Mouse (Mus musculus) ES-Bruce4 (cell line): ENCODE measurements around the gene Pnpo. TPM values are rescaled to one million over a fixed set of nuclear protein-coding genes. Genes with fewer than 3 reads are reported as not detected.

ENCODE experiments used
- H3K27ac ChIP-seq: 2 replicates; pipeline ENCODE4 v1.5.1; 2012; ENCODE audit warnings: low read length, inconsistent platforms; ENCODE audit not compliant: insufficient read depth
- H3K27me3 ChIP-seq: 2 replicates; pipeline ENCODE4 v1.6.1; 2012; ENCODE audit warnings: mild to moderate bottlenecking, low read length, inconsistent platforms; ENCODE audit not compliant: control insufficient read depth, poor library complexity, insufficient read depth, severe bottlenecking
- H3K36me3 ChIP-seq: 2 replicates; pipeline ENCODE4 v1.6.1; 2012; ENCODE audit warnings: inconsistent platforms, mild to moderate bottlenecking, low read length, moderate library complexity; ENCODE audit not compliant: control insufficient read depth, poor library complexity, insufficient read depth, severe bottlenecking
- H3K4me1 ChIP-seq: one replicate; pipeline ENCODE4 v1.8.1; 2011; ENCODE audit warnings: low read length; ENCODE audit not compliant: control insufficient read depth, insufficient read depth
- H3K4me3 ChIP-seq: 2 replicates; pipeline ENCODE4 v1.5.1; 2011; ENCODE audit warnings: low read depth, mild to moderate bottlenecking, low read length
- H3K9ac ChIP-seq: 2 replicates; pipeline ENCODE4 v1.6.1; 2012; ENCODE audit warnings: low read depth, mild to moderate bottlenecking, inconsistent platforms; ENCODE audit not compliant: poor library complexity, severe bottlenecking
- H3K9me3 ChIP-seq: replicated peaks from 2 replicates; pipeline ENCODE4 v1.6.1; 2012; ENCODE audit warnings: mild to moderate bottlenecking, low read length, inconsistent platforms; ENCODE audit not compliant: control insufficient read depth, poor library complexity, insufficient read depth, severe bottlenecking
- CTCF ChIP-seq: IDR thresholded peaks from one replicate; pipeline ENCODE4 v1.8.1; 2011; ENCODE audit warnings: low read depth, low read length
- EP300 ChIP-seq: IDR thresholded peaks from 2 replicates; pipeline ENCODE4 v1.6.1; 2011; ENCODE audit warnings: low read depth, low read length; ENCODE audit not compliant: insufficient read depth
- POLR2A ChIP-seq: IDR thresholded peaks from one replicate; pipeline ENCODE4 v1.8.1; 2011; ENCODE audit warnings: low read length; ENCODE audit not compliant: insufficient read depth
- polyA plus RNA-seq: library from polyadenylated mRNA; stranded (reverse); fragments of >200 nt; gene quantifications from 2 replicates; pipeline ENCODE4 v1.2.4, GENCODE M21; 2011; ENCODE audit warnings: low read depth; ENCODE audit not compliant: missing spikeins, insufficient read depth, insufficient read length

Pnpo gene
- polyA plus RNA-seq, 1 experiment, result 23.6 TPM

DNA sequence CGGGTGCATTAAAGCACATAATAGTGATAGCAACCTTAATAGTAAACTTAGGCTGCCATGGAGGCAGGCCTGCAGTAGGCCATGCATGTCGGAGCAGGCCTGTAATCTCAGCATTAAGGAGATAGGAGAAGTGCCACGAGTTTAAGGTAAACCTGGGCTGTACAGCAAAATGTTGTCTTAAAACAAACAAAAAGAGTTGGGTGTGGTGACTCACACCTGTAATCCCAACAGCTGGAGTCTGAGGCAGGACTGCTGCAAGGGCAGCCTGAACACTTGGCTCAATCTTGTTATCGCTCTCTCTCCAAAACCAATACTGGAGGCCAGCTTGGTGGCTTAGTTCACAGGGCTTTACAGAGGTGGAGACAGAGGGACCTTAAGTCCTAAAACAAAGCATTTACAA, 11.3 kb upstream of the Pnpo start:
- H3K9ac ChIP-seq, result peak overlapping the region; percentile 43
- H3K36me3 ChIP-seq, result peaks cover 33% of the 10 kb centered on the region
- peak overlapping the region; percentile 77 for H3K27ac ChIP-seq
- no peaks in the 10 kb centered on the region for H3K27me3 ChIP-seq
- peak overlapping the region; percentile 54 for H3K4me3 ChIP-seq
- H3K9me3 ChIP-seq, result no peaks in the 10 kb centered on the region
- TF ChIP-seq CTCF (no peak), EP300 (no peak), POLR2A (no peak)
- H3K4me1 ChIP-seq, result peaks cover 7% of the 10 kb centered on the region

- no peak overlapping the region for H3K9ac ChIP-seq
- TF ChIP-seq EP300, result no peak
- TF ChIP-seq POLR2A, result no peak
- TF ChIP-seq CTCF, result no peak
- H3K4me3 ChIP-seq, result no peak overlapping the region
- H3K9me3 ChIP-seq, result no peaks in the 10 kb centered on the region
- H3K4me1 ChIP-seq, result peaks cover 7% of the 10 kb centered on the region
- H3K27ac ChIP-seq, result no peak overlapping the region
- no peaks in the 10 kb centered on the region for H3K27me3 ChIP-seq
- H3K36me3 ChIP-seq, result peaks cover 29% of the 10 kb centered on the region
Observed at GRCm38 (mm10) chr11:96952896-96953295, 9.1 kb upstream of the Pnpo start.

- TF ChIP-seq POLR2A (no peak), EP300 (no peak), CTCF (no peak)
- peaks cover 7% of the 10 kb centered on the region for H3K4me1 ChIP-seq
- H3K9me3 ChIP-seq, result no peaks in the 10 kb centered on the region
- no peak overlapping the region for H3K4me3 ChIP-seq
- no peak overlapping the region for H3K27ac ChIP-seq
- no peak overlapping the region for H3K9ac ChIP-seq
- no peaks in the 10 kb centered on the region for H3K27me3 ChIP-seq
- H3K36me3 ChIP-seq, result peaks cover 29% of the 10 kb centered on the region
Observed at GRCm38 (mm10) chr11:96952426-96952825, 8.6 kb upstream of the Pnpo start.

DNA sequence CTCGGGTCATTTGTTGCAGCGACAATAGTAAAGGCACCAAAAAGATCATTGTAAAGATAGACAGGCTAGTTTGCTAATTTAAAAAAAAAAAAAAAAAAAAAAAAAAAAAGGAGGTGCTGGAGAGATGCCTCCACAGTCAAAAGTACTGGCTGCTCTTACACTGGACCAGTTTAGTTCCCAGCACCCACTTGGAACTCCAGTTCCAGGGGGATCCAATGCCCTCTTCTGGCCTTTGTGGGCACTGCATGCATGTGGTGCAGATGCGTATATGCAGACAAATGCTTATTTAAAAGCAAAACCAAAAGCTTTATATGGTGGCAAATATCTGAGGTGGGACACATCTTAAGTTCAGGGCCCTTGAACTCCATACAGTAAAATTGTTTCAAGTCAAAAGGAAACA, 7.0 kb upstream of the Pnpo start:
- H3K4me3 ChIP-seq, result no peak overlapping the region
- TF ChIP-seq CTCF (peak; percentile 67), POLR2A (no peak)
- H3K9me3 ChIP-seq, result no peaks in the 10 kb centered on the region

GRCm38 (mm10) chr11:96947849-96948248, 4.1 kb upstream of the Pnpo start:
- Histone ChIP-seq H3K27me3 (no peaks in the 10 kb centered on the region), H3K9me3 (no peaks in the 10 kb centered on the region), H3K36me3 (peaks cover 14% of the 10 kb centered on the region), H3K9ac (no peak overlapping the region), H3K27ac (no peak overlapping the region), H3K4me1 (no peaks in the 10 kb centered on the region), H3K4me3 (no peak overlapping the region)
- no peak for TF ChIP-seq EP300
- no peak for TF ChIP-seq POLR2A
- no peak for TF ChIP-seq CTCF

More for the DNA sequence above, 7.0 kb upstream of the Pnpo start:
- Histone ChIP-seq H3K27me3 (no peaks in the 10 kb centered on the region), H3K9ac (no peak overlapping the region), H3K27ac (no peak overlapping the region), H3K36me3 (peaks cover 29% of the 10 kb centered on the region), H3K4me1 (peaks cover 7% of the 10 kb centered on the region)

DNA sequence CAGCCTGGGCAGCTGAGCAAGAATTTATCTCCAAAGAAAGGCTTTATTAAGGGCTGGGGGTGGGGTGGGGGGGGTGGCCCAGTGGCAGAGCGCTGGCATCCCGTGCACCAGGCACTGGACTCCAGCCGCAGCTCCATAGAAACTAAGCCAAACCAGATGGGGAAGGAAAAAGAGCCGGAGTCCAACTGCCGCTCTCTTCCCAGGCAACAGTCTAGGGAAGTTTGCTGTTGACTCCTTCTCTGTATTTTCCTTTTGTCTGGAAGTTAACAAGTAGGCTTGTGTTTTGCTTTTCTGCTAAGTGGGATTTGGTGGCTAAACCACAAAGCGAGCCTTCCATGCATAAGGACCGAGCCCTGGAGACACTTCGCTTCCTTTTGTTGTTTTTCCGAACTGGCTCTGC, 2.7 kb upstream of the Pnpo start:
- Histone ChIP-seq H3K36me3 (peaks cover under 1% of the 10 kb centered on the region), H3K27me3 (no peaks in the 10 kb centered on the region), H3K9me3 (no peaks in the 10 kb centered on the region), H3K4me1 (no peaks in the 10 kb centered on the region), H3K9ac (no peak overlapping the region), H3K27ac (no peak overlapping the region), H3K4me3 (no peak overlapping the region)
- TF ChIP-seq POLR2A, result no peak
- no peak for TF ChIP-seq EP300
- TF ChIP-seq CTCF, result no peak
